Mouse (Mus musculus) heart, postnatal 0 days (tissue): Measurements from ENCODE around the gene Zbtb45. TPM values are rescaled to one million over a fixed set of nuclear protein-coding genes. Genes with fewer than 3 reads are reported as not detected.

Source experiments
- ATAC-seq: fragments of 200-750 bp; cut with Nextera tagmentation; 2 replicates; pipeline ENCODE4 v1.8.0; 2017; ENCODE audit warnings: low read depth, moderate number of reproducible peaks, moderate library complexity; ENCODE audit not compliant: insufficient read depth
- DNase-seq: peaks from one replicate; pipeline ENCODE4 v3.0.0-alpha.2; 2016; ENCODE audit warnings: low spot score
- H3K27ac ChIP-seq: fragments of 300-500 bp; sonication (generic); 2 replicates; pipeline ENCODE4 v1.5.1; 2014; ENCODE audit warnings: low read depth, mild to moderate bottlenecking
- H3K27me3 ChIP-seq: fragments of 300-500 bp; sonication (generic); 2 replicates; pipeline ENCODE4 v1.6.1; 2014; ENCODE audit warnings: low read length, mixed read lengths; ENCODE audit not compliant: control insufficient read depth, insufficient read depth
- H3K36me3 ChIP-seq: fragments of 300-500 bp; sonication (generic); replicated peaks from 2 replicates; pipeline ENCODE4 v1.6.1; 2014; ENCODE audit warnings: low read length, mixed read lengths; ENCODE audit not compliant: control insufficient read depth, insufficient read depth
- H3K4me1 ChIP-seq: fragments of 300-500 bp; sonication (generic); 2 replicates; pipeline ENCODE4 v1.6.1; 2014; ENCODE audit warnings: antibody characterized with exemption; ENCODE audit not compliant: control insufficient read depth, insufficient read depth
- H3K4me2 ChIP-seq: fragments of 300-500 bp; sonication (generic); 2 replicates; pipeline ENCODE4 v1.6.1; 2014; ENCODE audit warnings: low read depth, mild to moderate bottlenecking, low read length, moderate library complexity
- H3K4me3 ChIP-seq: fragments of 300-500 bp; sonication (generic); 2 replicates; pipeline ENCODE4 v1.5.1; 2014; ENCODE audit warnings: low read depth, low read length
- H3K9ac ChIP-seq: fragments of 300-500 bp; sonication (generic); replicated peaks from 2 replicates; pipeline ENCODE4 v1.6.1; 2014; ENCODE audit warnings: low read depth, low read length, mixed read lengths
- H3K9me3 ChIP-seq: fragments of 300-500 bp; sonication (generic); replicated peaks from 2 replicates; pipeline ENCODE4 v1.6.1; 2016; ENCODE audit warnings: low read length; ENCODE audit not compliant: control insufficient read depth
- CTCF ChIP-seq: IDR thresholded peaks from 2 replicates; pipeline ENCODE4 v1.5.1; 2016; ENCODE audit warnings: antibody characterized with exemption, control low read depth, low read depth
- EP300 ChIP-seq: IDR thresholded peaks from 2 replicates; pipeline ENCODE4 v1.6.1; 2016; ENCODE audit warnings: antibody characterized with exemption, low read depth
- WGBS: fragments of 180-500 bp; shearing (Covaris S2); extraction: QIAGEN DNeasy Blood & Tissue Kit; methylation state at CpG from one replicate; pipeline ENCODE4 v1.1.7; 2014; 5-methylcytosine and 5-hydroxymethylcytosine counted together
- polyA plus RNA-seq: library from polyadenylated mRNA; unstranded; fragments of >200 nt; fragmentation: Nextera tagmentation; extraction: Ambion mirVana; gene quantifications from 2 replicates; pipeline ENCODE4 v1.2.1, GENCODE M21; 2015
- total RNA-seq: library from RNA; depleted of rRNA; stranded (reverse); fragments of >200 nt; gene quantifications from 2 replicates; pipeline ENCODE4 v1.2.3, GENCODE M21; 2014; ENCODE audit warnings: low replicate concordance

The Zbtb45 gene
- total and polyA plus RNA-seq, 2 experiments from 2014 or later: 9.5 to 29.2 TPM

GRCm38 (mm10) chr7:13053501-13053900 is 43.7 kb upstream of the Zbtb45 start:
- H3K4me3 ChIP-seq: peak overlapping the region; percentile 65; the same call in 1 of the 2 replicates
- TF ChIP-seq CTCF: no peak
- TF ChIP-seq EP300: no peak
- peak overlapping the region; percentile 71 for H3K4me2 ChIP-seq
- no peak for DNase-seq
- H3K27me3 ChIP-seq: no peaks in the 10 kb centered on the region
- WGBS: 90% methylated on average over 2 of the region's 2 CpGs
- no peak overlapping the region for H3K9ac ChIP-seq
- H3K27ac ChIP-seq: no peak overlapping the region
- no peaks in the 10 kb centered on the region for H3K36me3 ChIP-seq
- no peaks in the 10 kb centered on the region for H3K9me3 ChIP-seq
- ATAC-seq: no peak
- H3K4me1 ChIP-seq: 0 out of 2 replicates have a peak, but pooled peaks cover 5% of the 10 kb centered on the region

DNA sequence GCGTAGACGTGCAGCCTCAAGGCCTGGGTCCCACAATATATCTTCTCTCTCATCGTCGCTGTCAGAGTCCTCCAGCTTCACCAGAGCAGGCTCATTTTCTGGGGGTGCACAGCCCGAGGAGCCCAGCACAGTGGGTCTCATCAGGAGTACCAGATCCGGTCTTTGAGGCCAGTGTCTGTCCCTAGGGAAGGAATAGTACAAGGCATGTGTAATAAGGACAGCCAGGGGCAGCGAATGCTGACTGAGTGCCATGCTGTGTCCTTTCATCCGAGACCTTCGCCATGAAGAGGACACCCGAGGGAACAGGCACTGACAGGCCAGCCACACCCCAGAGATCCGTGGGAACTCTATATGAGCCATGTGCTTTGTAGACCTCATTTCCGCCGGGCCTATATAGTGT is 43.2 kb upstream of the Zbtb45 start:
- no peak overlapping the region for H3K4me2 ChIP-seq
- TF ChIP-seq EP300 (no peak), CTCF (no peak)

GRCm38 (mm10) chr7:13046084-13046483 is 36.2 kb upstream of the Zbtb45 start:
- no peak overlapping the region for H3K27ac ChIP-seq
- DNase-seq: peak; percentile 83
- no peak overlapping the region for H3K4me2 ChIP-seq
- WGBS: 4% methylated on average over 2 of the region's 2 CpGs
- peak; percentile 96 for TF ChIP-seq CTCF
- TF ChIP-seq EP300: no peak
- H3K27me3 ChIP-seq: peaks cover 29% of the 10 kb centered on the region
- H3K9me3 ChIP-seq: no peaks in the 10 kb centered on the region
- H3K9ac ChIP-seq: no peak overlapping the region
- H3K36me3 ChIP-seq: no peaks in the 10 kb centered on the region
- no peak overlapping the region for H3K4me3 ChIP-seq
- peak; percentile 68 for ATAC-seq
- peaks cover 8% of the 10 kb centered on the region for H3K4me1 ChIP-seq

More for the DNA sequence above, 43.2 kb upstream of the Zbtb45 start:
- Histone ChIP-seq H3K27me3 (no peaks in the 10 kb centered on the region), H3K4me1 (0 out of 2 replicates have a peak, but pooled peaks cover 5% of the 10 kb centered on the region), H3K4me3 (no peak overlapping the region), H3K36me3 (no peaks in the 10 kb centered on the region), H3K27ac (no peak overlapping the region), H3K9ac (no peak overlapping the region), H3K9me3 (no peaks in the 10 kb centered on the region)
- no peak for ATAC-seq
- 86% methylated on average over 13 of the region's 13 CpGs for WGBS
- no peak for DNase-seq

- TF ChIP-seq CTCF (no peak), EP300 (no peak)
- H3K27me3 ChIP-seq: peaks cover 29% of the 10 kb centered on the region
- H3K9me3 ChIP-seq: no peaks in the 10 kb centered on the region
- no peaks in the 10 kb centered on the region for H3K36me3 ChIP-seq
- H3K4me2 ChIP-seq: peak overlapping the region; percentile 73
- H3K9ac ChIP-seq: peak overlapping the region; percentile 24; the same call in 1 of the 2 replicates
- peak overlapping the region; percentile 49 for H3K4me3 ChIP-seq
- H3K4me1 ChIP-seq: peaks cover 10% of the 10 kb centered on the region
- ATAC-seq (no peak), DNase-seq (no peak)
- WGBS: 5% methylated on average over 23 of the region's 23 CpGs
- no peak overlapping the region for H3K27ac ChIP-seq
These were observed 34.4 kb upstream of the Zbtb45 start for GRCm38 (mm10) chr7:13044254-13044625.

DNA sequence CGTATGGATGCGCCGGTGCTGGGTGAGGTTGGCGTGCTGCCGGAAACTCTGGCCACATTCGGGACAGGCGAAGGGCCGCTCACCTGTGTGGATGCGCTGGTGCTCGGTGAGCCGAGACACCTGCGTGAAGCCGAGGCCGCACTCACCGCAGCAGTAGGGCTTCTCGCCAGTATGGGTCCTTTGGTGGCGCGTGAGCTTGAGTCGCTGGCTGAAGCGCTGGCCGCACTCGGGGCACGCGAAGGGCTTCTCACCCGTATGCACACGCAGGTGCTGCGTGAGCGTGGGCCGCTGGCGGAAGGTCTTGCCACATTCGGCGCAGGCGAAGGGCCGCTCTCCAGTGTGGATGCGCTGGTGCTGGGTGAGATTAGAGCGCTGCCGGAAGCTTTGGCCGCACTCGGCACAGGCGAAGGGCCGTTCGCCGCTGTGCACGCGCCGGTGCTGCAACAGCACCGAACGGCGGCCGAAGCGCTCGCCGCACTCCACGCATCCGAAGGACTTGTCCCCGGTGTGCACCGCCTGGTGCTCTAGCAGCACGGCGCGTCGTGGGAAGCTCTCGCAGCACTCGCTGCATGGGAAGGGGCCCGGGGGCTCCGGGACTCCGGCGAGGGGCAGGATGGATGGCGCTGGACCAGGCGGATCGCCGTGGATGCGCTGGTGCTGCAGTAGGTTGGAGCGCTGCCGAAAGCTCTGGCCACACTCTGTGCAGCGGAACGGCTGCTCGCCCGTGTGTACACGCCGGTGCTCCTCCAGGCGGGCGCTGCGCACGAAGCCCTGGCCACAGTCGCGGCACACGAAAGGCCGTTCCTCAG is 33.8 kb upstream of the Zbtb45 start:
- peaks cover 16% of the 10 kb centered on the region for H3K4me1 ChIP-seq
- H3K4me2 ChIP-seq: peak overlapping the region; percentile 73
- H3K4me3 ChIP-seq: peak overlapping the region; percentile 49
- ATAC-seq: peak; percentile 23; the same call in 1 of the 2 replicates
- H3K9me3 ChIP-seq: no peaks in the 10 kb centered on the region
- no peaks in the 10 kb centered on the region for H3K36me3 ChIP-seq
- H3K27ac ChIP-seq: no peak overlapping the region
- H3K27me3 ChIP-seq: peaks cover 29% of the 10 kb centered on the region
- TF ChIP-seq EP300: no peak
- no peak for TF ChIP-seq CTCF
- H3K9ac ChIP-seq: peak overlapping the region; percentile 24; the same call in 1 of the 2 replicates
- WGBS: 6% methylated on average over 78 of the region's 88 CpGs
- no peak for DNase-seq
